Mouse (Mus musculus) neutrophil, adult 65 days (primary cell): ENCODE data around the gene Selenon. TPM values are rescaled to one million over a fixed set of nuclear protein-coding genes. Genes with fewer than 3 reads are reported as not detected.

Source experiments
- total RNA-seq: library from RNA; stranded (reverse); gene quantifications from 2 replicates; pipeline ENCODE4 v1.2.4, GENCODE M21; 2023

Gene Selenon
- 165 and 186 TPM in 2 replicates for total RNA-seq

GRCm38 (mm10) chr4:134551494-134552316 lies at the start of gene Selenon:
Gene Selenon (minus strand): TSS chr4:134552166.

GRCm38 (mm10) chr4:134534932-134535786 lies 16.8 kb downstream of the Selenon start, which contains the start of gene Mtfr1l:
Gene Mtfr1l (minus strand): TSS chr4:134535387.

GRCm38 (mm10) chr4:134510845-134511411 lies 41.0 kb downstream of the Selenon start, which contains the start of gene Aunip:
Gene Aunip (plus strand): TSS chr4:134510999.

DNA sequence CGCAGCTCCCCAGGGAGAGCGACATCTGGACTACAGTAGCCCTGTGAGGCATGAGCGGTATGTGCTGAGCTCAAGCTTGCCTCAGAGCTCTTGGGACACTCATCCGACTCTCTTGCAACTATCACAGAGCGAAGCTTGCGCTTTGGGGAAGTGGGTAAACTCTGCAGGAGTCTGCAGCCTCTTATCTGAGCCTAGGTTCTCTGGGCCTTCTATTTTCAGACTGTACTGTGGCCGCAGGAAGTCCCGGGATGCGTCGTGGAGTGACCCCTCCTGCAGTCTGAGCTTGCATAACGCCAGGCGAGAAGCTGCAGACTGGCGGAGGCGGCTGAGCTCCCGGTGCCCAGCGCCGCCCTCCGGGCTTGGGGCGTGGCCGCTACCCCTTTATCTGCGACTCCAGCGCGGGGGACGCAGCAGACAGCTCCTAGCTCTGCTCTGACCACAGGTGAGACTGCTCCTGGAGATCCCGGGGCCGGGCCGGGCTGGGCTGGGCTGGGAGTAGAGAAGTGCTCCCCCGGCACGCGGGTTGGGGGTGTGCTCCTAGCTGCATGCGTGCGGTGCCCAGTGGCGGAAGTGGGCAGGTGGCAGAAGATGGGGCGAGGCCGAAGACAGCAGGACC lies 55.3 kb downstream of the Selenon start, which contains the start of gene Paqr7:
Paqr7 (plus strand) TSS at position 103 of the 616 bp plus-strand sequence.

Other genes starting within 250 kb of the Selenon start
- not detected in 2 replicates for gene Trim63, start 237.0 kb downstream of the Selenon start, total RNA-seq
- gene Slc30a2, start 209.0 kb downstream of the Selenon start, total RNA-seq = not detected in 2 replicates
- not detected in 2 replicates for gene Extl1, start 168.3 kb downstream of the Selenon start, total RNA-seq
- 16.5 and 22.8 TPM in 2 replicates for gene Pafah2, start 155.8 kb downstream of the Selenon start, total RNA-seq
- gene Stmn1, start 83.8 kb downstream of the Selenon start, total RNA-seq = 167 and 169 TPM in 2 replicates
- gene Paqr7, start 55.5 kb downstream of the Selenon start, total RNA-seq = 25.9 and 29.1 TPM in 2 replicates
- gene Aunip, start 41.2 kb downstream of the Selenon start, total RNA-seq = 3.9 and 5.9 TPM in 2 replicates
- gene Mtfr1l, start 16.8 kb downstream of the Selenon start, total RNA-seq = 32.4 and 39.5 TPM in 2 replicates
- 32.8 and 49.3 TPM in 2 replicates for gene Man1c1, start 152.1 kb upstream of the Selenon start, total RNA-seq
- 36.3 and 38.9 TPM in 2 replicates for gene Ldlrap1, start 215.9 kb upstream of the Selenon start, total RNA-seq